In genomic region chr6:23298596-23298995, GRCm38 (mm10) we compare ENCODE assay signal across 20 mouse cellular contexts. TPM values are rescaled to one million over a fixed set of nuclear protein-coding genes. Genes with fewer than 3 reads are reported as not detected.
"Had no signal": no experiment of that assay in that cellular context is flagged by ENCODE, and none has a peak within 500 bp of the region (broad histone marks: within the 10 kb centered on the region; RNA-seq: fewer than 3 reads in every experiment).

No protein-coding gene starts in this region.

- H3K36me3 ChIP-seq: limb, embryonic 10.5 days; liver, embryonic 15.5 days; neural tube, embryonic 15.5 days; stomach, embryonic 15.5 days had no signal

- H3K4me3 ChIP-seq: left cerebral cortex, adult 2 months; limb, embryonic 10.5 days; liver, embryonic 15.5 days; megakaryocyte, embryonic 14.5 days; neural tube, embryonic 15.5 days; stomach, embryonic 15.5 days had no signal

- H3K9me3 ChIP-seq: limb, embryonic 10.5 days; liver, embryonic 15.5 days; megakaryocyte, embryonic 14.5 days; neural tube, embryonic 15.5 days; stomach, embryonic 15.5 days had no signal

- H3K27ac ChIP-seq: left cerebral cortex, adult 2 months; limb, embryonic 10.5 days; liver, embryonic 15.5 days; macrophage; neural tube, embryonic 15.5 days; stomach, embryonic 15.5 days had no signal

- DNase-seq: kidney, adult 8-10 months; kidney, postnatal 25 days; lung, embryonic 14.5 days; lung, postnatal 10 days; right cerebral cortex, postnatal 4 days; thymus, postnatal 4 days had no signal

- H3K27me3 ChIP-seq: liver, embryonic 15.5 days; megakaryocyte, embryonic 14.5 days; neural tube, embryonic 15.5 days; stomach, embryonic 15.5 days had no signal

- H3K4me2 ChIP-seq: liver, embryonic 11.5 days; liver, embryonic 15.5 days; lung, embryonic 14.5 days; midbrain, embryonic 11.5 days; neural tube, embryonic 15.5 days; stomach, embryonic 15.5 days had no signal

- H3K4me1 ChIP-seq: limb, embryonic 10.5 days; liver, embryonic 15.5 days; megakaryocyte, embryonic 14.5 days; stomach, embryonic 15.5 days had no signal

- ATAC-seq: midbrain, embryonic 16.5 days had no signal

- H3K9ac ChIP-seq: liver, embryonic 15.5 days; lung, embryonic 14.5 days; neural tube, embryonic 15.5 days; stomach, embryonic 15.5 days had no signal

RNA-seq across cellular contexts. Expression of gene Fezf1, which starts 50.4 kb away (rescaled TPM):
- total RNA-seq: layer of hippocampus, postnatal 25 days had no signal
- polyA plus RNA-seq: kidney, embryonic 16.5 days; limb, embryonic 10.5 days; liver, embryonic 11.5 days; lung, embryonic 14.5 days; macrophage; neural tube, embryonic 11.5 days; neural tube, embryonic 15.5 days; spleen, adult 2 months; stomach, embryonic 15.5 days had no signal
